ENCODE assay signal across 12 mouse cellular contexts in the genomic region with DNA sequence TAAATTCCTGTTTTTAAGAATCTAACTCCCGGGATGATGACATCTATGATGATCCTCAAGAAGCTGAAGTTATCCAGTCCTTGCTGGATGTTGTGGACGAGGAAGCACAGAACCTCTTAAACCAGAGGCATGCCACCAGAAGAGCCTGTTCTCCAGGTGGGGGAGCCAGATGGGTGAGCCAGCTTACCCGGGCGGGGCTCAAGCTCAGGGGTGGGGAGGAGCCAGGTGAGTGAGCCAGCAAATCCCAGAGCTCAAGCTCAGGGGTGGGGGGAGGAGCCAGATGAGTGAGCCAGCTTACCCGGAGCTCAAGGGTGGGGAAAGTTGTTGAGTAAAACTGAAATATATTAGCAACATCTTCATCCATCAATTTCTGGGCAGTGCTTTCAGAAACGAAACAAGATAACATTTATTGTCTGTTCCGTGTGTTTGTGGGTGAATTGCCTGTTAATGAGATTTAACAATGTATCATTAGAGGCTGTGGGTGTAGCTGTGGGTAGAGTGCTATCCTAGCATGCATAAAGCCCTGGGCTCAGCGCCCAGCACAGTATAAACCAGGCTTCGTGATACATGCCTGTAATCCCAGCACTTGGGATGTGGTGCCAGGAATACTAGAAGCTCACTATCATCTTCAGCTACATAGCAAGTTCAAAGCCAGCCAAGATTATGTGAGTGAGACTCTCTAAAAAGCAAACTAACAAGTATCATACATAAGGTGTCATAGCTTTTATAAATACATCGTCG. TPM values are rescaled to one million over a fixed set of nuclear protein-coding genes. Genes with fewer than 3 reads are reported as not detected.
DNase-seq lines count a peak whose midpoint lies in the region; ATAC-seq and TF ChIP-seq lines count a peak whose summit lies in the region.
"Had no signal": no experiment of that assay in that cellular context is flagged by ENCODE, and none has a peak within 500 bp of the region (broad histone marks: within the 10 kb centered on the region; RNA-seq: fewer than 3 reads in every experiment).

No protein-coding gene starts in this region.

- dilution Hi-C loops in CH12.LX (cut with MboI; ENCODE audit: extremely low pct_ligation_motif_present, extremely low pct_unique_long_range_greater_than_20kb, low sequenced_read_pairs) = no loop called here

- H3K27me3 ChIP-seq in heart, postnatal 0 days (ENCODE audit: control insufficient read depth, insufficient read depth, low read length) = no peaks in the 10 kb centered on the region
- no peaks in the 10 kb centered on the region for H3K27me3 ChIP-seq in CH12.LX (replicated peaks)

- TF ChIP-seq CTCF in heart, postnatal 0 days (IDR thresholded peaks at IDR 0.05; ENCODE audit: low read depth) = no peak
- TF ChIP-seq CTCF in CH12.LX (conservative IDR thresholded peaks at IDR 0.05 in 1 of 2, IDR thresholded peaks at IDR 0.05 in 1 of 2; ENCODE audit: low read depth in 2 of 2, low read length in 2 of 2) = peak in 1 of 2 experiments; percentile 38; a peak in 2 of 4 replicates

- no peak for DNase-seq in heart, postnatal 0 days (ENCODE audit: low spot score)
- DNase-seq in heart, postnatal 25 days (ENCODE audit: low spot score) = no peak
- DNase-seq in CH12.LX (ENCODE audit: extremely low read depth) = peak; percentile 70
- peak; percentile 29 for DNase-seq in brain, adult 2 months (ENCODE audit: low read depth, low spot score)
- DNase-seq in lung, postnatal 10 days = peak; percentile 41
- DNase-seq in left cerebral cortex, adult 9 months (ENCODE audit: low spot score in 2 of 2) = no peak
- no peak for DNase-seq in kidney, postnatal 4 days
- DNase-seq: cerebellum, adult 9-10 months; heart, postnatal 14 days had no signal

- H3K79me2 ChIP-seq in CH12.LX (replicated peaks; ENCODE audit: control insufficient read depth, extremely low read depth, insufficient read depth, poor library complexity, severe bottlenecking) = no peaks in the 10 kb centered on the region

- 65% methylated on average over 11 of the region's 11 CpGs for WGBS in heart, postnatal 0 days

- TF ChIP-seq EP300 in heart, postnatal 0 days (IDR thresholded peaks at IDR 0.05; ENCODE audit: low read depth) = no peak
- TF ChIP-seq EP300 in CH12.LX (IDR thresholded peaks at IDR 0.05; ENCODE audit: low read length) = no peak

- H3K4me1 ChIP-seq in heart, postnatal 0 days (ENCODE audit: control insufficient read depth, insufficient read depth) = no peaks in the 10 kb centered on the region
- peaks cover 0 to 8% of the 10 kb centered on the region in 2 experiments; a peak in 2 of 4 replicates for H3K4me1 ChIP-seq in CH12.LX (ENCODE audit: control insufficient read depth in 1 of 2, insufficient read depth in 2 of 2)

- TF ChIP-seq POLR2A in CH12.LX (IDR thresholded peaks at IDR 0.05; ENCODE audit: low read depth, low read length) = no peak

- intact Hi-C loops in heart, postnatal 25 days (cut with DNase I) = no loop called here

- no peaks in the 10 kb centered on the region for H3K9me3 ChIP-seq in heart, postnatal 0 days (replicated peaks; ENCODE audit: control insufficient read depth, low read length)
- H3K9me3 ChIP-seq in CH12.LX (replicated peaks; ENCODE audit: low read length) = no peaks in the 10 kb centered on the region

- in situ Hi-C loops in CH12.LX (cut with MboI; ENCODE audit: low pct_ligation_motif_present, low pct_unique_long_range_greater_than_20kb, low sequenced_read_pairs) = no loop called here

- no peak overlapping the region for H3K9ac ChIP-seq in heart, postnatal 0 days (replicated peaks; ENCODE audit: low read depth, low read length)
- H3K9ac ChIP-seq in CH12.LX (ENCODE audit: insufficient read depth, low read depth) = no peak overlapping the region

- ATAC-seq in heart, postnatal 0 days (ENCODE audit: insufficient read depth, low read depth) = peak; percentile 36; the same call in 1 of the 2 replicates
- ATAC-seq in erythroid progenitor cell, adult 5-6 weeks (replicated peaks; ENCODE audit: low FRiP score, poor library complexity, severe bottlenecking) = no peak

- H3K4me3 ChIP-seq in heart, postnatal 0 days (ENCODE audit: low read depth, low read length) = no peak overlapping the region
- no peak overlapping the region for H3K4me3 ChIP-seq in CH12.LX (replicated peaks in 1 of 3; ENCODE audit: low read depth in 2 of 3, low read length in 2 of 3, poor library complexity in 1 of 3)

- H3K27ac ChIP-seq in heart, postnatal 0 days (ENCODE audit: low read depth) = no peak overlapping the region
- no peak overlapping the region for H3K27ac ChIP-seq in CH12.LX (ENCODE audit: insufficient read depth, low read depth)
- H3K27ac ChIP-seq: macrophage had no signal

- peak; percentile 2; the same call in 1 of the 2 replicates for TF ChIP-seq RAD21 in CH12.LX (IDR thresholded peaks at IDR 0.05; ENCODE audit: low read depth, low read length)

- H3K36me3 ChIP-seq in heart, postnatal 0 days (replicated peaks; ENCODE audit: control insufficient read depth, insufficient read depth, low read length) = peaks cover 9% of the 10 kb centered on the region
- H3K36me3 ChIP-seq in CH12.LX (replicated peaks in 1 of 2; ENCODE audit: control insufficient read depth in 1 of 2, insufficient read depth in 1 of 2, low read length in 1 of 2) = no peaks in the 10 kb centered on the region

- no peak overlapping the region for H3K4me2 ChIP-seq in heart, postnatal 0 days (ENCODE audit: low read depth, low read length)
- peak overlapping the region; percentile 11; the same call in 1 of the 2 replicates for H3K4me2 ChIP-seq in CH12.LX (ENCODE audit: insufficient read depth, low read depth, poor library complexity, severe bottlenecking)

TF ChIP-seq in CH12.LX, 34 proteins besides CTCF, POLR2A, EP300 and RAD21:
- TF ChIP-seq MAFK (IDR thresholded peaks at IDR 0.05; ENCODE audit: insufficient replicate concordance, low read length) (no peak), MAZ (IDR thresholded peaks at IDR 0.05; ENCODE audit: low read depth, low read length) (peak; percentile 59; the same call in 1 of the 2 replicates)

RNA-seq across cellular contexts. Expression of gene Slc10a6, which starts 49.4 kb away (rescaled TPM):
- total RNA-seq in heart, postnatal 0 days (2014; rRNA removed; ENCODE audit: low replicate concordance) = 9.6 and 14.9 TPM in 2 replicates
- 1.2 and 1.7 TPM in 2 replicates for polyA plus RNA-seq in heart, postnatal 0 days (2015; fragmentation: Nextera tagmentation; extraction: Ambion mirVana)
- total RNA-seq in heart, postnatal 25 days (2021) = 1 to 10 TPM; 4.8 to 4.9 TPM
- total RNA-seq in CH12.LX (2012; rRNA removed) (not detected in 2 replicates), CH12.LX (2014; rRNA removed) (not detected in 2 replicates)
- polyA plus RNA-seq in CH12.LX (2012; ENCODE audit: insufficient read length, low read depth) = not detected in 2 replicates
- not detected in 2 replicates for total RNA-seq in erythroid progenitor cell, adult 5-6 weeks (2015; ENCODE audit: low replicate concordance)
- not detected in 2 replicates for total RNA-seq in erythroid progenitor cell, adult 5-6 weeks (2017; ENCODE audit: low replicate concordance)
- total RNA-seq: neutrophil, adult 5-6 weeks had no signal

Comparison
In these comparisons a context has a peak if more than half of its experiments do, and no peak if none do; other contexts are left out.
1. DNase-seq: peak in CH12.LX (single experiment), brain, adult 2 months (single experiment) and lung, postnatal 10 days (single experiment); none in heart, postnatal 0 days (single experiment), heart, postnatal 25 days (single experiment), left cerebral cortex, adult 9 months (0 of 2) and kidney, postnatal 4 days (0 of 2).
2. RNA of gene Slc10a6, which starts 49.4 kb away (total RNA-seq): 9.6 to 14.9 TPM in heart, postnatal 0 days and 4.8 to 4.9 TPM in heart, postnatal 25 days; not detected in CH12.LX and not detected in erythroid progenitor cell, adult 5-6 weeks; every median in the first group is over 4 times any median in the second.